Mouse (Mus musculus) embryo, embryonic 10.5 days (tissue): ENCODE measurements around the gene Sec16a.

ENCODE experiments used
- DNase-seq: peaks from one replicate; pipeline ENCODE4 v3.0.0-alpha.2; 2015; ENCODE audit warnings: low spot score

Sec16a gene

DNA sequence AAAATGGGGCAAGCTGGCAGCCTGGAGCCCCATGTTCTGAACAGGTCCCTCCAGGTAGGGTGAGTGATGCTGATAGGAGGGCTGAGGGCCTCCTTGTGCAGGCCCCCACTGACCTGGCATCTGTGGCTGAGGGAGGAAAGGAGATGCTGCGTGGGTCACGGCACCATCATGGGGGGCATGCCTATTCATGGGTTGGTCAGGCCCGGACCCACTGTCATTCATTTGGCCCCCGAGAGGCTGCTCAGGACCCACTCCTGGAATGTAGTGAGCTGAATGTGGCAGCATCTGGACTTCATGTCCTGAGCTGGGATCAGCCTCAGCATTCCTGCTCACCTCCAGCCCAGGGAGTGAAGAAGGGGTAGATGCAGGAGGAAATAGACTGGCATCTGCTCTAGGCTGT is 3.8 kb downstream of the Sec16a start:
- no peak for DNase-seq

DNA sequence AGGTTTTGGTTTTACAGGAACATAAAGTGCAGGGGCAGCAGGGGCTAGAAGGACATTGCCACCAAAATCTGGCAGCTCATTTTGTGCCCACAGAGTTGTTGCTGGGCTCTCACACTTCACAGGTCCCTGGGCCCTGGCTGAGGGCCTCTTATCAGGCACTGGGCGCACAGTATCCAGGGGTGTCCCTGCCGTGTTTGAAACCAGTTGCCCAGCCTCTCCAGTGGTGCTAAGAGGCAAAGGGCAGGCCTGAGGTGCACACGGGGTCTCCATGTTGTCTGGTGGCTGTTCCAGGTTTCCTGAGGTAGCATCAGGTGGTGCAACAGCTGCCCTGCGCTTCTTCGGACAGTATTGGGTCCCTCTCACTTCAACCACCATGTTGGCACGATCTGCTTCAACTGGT is 5.3 kb downstream of the Sec16a start:
- no peak for DNase-seq

DNA sequence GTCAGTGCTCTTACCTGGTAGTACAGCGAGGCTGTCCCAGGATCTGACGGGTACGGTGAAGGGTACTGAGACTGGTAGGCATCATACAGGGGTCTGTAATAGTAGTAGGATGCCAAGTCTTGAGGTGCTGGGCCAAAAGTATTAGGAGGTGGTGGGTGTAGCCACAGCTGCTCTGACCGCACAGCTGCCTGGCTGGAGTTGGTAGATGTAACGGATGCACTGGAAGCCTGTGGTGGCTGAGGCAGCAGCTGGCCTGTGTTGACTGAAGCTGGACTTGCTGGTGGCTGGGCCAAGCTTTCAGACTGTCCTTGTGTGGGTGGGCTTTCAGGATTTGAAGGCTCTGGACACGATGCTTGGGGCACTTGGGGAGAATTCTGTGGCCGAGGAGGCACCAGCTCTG is 6.6 kb downstream of the Sec16a start:
- no peak for DNase-seq

DNA sequence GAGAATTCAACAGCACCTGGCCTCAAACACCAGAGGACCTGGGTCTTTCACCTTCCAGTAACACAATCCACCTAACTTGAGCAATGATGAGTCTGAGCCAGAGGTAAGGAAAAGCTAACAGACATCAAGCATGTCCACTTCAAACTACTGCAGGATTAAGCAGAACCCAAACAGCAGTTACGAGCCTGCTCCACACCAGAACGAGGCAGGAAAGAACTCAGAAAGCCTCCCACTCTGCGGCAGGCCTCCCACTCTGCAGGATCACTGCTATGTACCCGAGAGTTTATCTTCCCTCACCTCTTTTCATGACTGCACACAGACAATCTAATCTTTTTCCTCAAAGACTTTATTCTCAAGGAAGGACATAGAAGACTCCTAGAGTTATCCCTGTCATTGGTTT is 7.8 kb downstream of the Sec16a start:
- DNase-seq = no peak

DNA sequence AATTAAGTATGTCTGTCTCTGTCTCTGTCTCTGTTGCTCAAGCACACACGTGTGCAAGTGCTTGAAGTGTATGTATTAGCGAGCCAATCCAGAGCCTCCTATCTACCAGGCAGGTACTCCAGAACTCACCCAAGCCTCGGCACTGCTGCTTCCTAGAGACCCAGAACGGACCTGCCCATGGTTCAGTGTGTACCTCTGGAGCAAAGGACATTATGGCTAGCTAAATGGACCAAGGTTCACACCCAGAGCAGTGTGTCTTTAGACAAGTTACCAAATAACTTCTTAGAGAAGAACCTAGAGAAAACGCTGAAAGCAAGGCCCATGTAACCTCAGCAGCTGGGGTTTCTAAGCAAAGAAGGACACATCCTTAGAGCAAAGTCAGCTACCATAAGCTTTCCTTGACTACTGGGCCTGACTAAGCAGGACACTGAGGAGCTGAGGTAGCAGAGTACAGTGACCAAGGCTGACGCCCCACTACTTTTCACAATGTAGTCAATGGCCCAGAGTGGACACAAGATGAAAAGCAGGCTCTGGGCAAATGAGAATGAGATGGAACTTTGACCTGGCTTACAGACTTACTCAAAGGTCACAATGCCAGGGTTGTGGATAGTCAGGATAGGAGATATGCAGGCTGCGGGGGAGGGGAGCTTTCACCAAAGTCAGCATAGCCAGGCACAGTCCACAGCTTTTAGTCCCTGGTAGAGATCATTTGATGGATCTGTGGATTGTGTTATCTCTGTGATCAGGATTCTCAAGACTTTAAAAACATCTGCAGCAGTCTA is 10.0 kb downstream of the Sec16a start:
- DNase-seq = no peak

DNA sequence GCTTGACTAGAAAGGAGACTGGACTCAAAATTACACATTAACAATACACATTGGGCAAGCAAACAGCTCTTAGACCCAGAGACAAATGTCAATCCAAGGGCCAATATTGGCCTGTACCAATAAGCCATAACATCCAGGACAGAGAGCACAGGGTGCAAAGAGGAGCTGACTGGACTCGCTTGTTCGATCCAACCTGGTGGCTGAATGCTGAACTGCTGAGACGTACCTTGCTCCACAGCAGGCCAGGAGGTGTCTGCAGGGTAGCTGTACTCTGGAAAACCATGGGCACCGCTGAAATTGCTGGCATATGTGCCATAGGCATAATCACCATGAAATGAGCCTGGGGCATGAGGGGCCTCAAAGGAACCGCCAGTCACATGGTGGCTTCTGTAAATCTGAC is 15.2 kb downstream of the Sec16a start:
- DNase-seq = no peak

DNA sequence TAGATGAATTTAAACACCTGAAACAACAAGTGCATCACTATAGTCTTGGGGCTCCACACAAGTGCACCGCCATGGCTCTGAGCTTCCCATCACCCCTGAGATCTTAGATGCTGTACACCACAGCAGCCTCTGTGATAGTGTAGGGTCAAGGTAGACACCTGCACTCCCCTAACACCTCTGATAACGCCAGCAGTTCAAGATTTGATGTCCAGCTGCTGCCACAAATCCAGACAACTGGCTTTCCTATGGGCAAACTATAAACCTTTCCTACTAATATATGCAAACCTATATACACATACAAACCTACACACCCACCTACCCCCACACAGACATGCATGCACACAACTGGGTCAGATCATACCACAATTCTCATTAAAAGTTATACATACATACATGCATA is 20.5 kb downstream of the Sec16a start:
- DNase-seq = no peak

DNA sequence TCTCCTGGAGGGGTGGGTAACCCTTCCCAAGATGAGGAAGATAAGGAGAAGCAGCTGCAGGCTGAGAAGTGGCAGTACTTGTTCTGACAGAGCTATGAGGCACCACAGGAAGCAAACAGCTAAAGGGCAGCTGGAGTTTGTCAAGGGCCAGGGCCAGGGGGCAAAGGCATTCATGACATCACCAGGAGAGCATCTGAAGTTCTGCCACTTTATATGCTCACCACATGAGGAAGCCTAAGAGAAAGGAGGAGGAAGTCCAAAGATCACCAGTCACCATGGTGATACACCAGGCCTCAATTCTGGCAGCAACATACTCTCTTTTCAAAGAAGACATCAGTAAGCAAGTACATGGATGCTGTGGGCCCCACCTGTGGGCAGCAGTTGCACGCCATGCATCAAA is 21.9 kb downstream of the Sec16a start:
- DNase-seq = no peak

DNA sequence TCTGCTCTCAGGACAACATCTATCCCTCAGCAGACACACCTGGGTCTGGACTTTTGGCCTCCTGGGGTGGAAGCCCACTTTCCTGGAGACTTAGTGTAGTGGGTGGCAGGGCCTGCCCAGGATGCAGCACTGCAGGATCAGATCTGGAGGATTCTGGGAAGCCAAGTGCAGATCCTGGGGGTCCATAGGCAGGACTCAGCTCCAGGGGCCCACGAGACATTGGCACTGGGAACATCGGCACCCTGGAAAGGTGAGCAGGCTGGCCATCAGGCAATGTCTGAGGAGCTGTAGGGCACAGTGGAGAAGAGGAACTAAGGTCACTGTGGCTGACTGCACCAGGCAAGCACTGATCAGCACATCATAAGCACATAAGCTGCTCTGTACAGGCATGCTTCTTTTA is 23.0 kb downstream of the Sec16a start:
- DNase-seq = no peak

DNA sequence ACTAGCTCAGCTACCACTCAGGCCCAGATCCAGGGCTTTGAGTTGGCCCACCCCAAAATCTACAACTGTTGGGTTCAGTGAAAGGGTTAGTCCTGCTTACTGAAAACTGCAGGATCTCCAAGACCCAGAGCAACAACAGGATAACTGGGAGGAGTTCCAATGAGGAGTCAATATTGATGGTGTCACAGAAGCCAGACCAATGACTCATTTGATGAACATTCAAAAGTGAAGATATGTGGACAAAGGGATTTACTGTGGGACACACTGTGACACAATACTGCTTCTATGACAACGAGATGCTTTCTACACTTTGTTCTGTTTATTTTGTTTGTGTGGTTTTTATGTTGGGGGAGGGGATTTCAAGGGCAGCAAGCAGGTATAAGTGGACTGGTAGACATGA is 26.9 kb downstream of the Sec16a start:
- no peak for DNase-seq

DNA sequence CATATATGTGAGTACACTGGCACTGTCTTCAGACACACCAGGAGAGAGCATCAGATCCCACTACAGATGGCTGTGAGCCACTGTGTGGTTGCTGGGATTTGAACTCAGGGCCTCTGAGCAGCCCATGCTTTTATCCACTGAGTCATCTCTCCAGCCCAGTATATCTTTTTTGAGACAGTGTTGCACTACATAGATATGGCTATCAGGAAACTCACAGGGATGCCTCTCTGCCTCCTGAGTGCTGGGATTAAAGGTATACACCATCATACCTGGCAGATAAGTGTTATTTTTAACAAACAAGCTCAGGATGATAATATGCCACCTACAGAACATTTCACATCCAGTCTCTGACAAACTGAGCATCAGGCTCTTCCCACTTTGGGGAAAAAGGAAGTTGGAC is 27.9 kb downstream of the Sec16a start:
- DNase-seq = no peak

DNA sequence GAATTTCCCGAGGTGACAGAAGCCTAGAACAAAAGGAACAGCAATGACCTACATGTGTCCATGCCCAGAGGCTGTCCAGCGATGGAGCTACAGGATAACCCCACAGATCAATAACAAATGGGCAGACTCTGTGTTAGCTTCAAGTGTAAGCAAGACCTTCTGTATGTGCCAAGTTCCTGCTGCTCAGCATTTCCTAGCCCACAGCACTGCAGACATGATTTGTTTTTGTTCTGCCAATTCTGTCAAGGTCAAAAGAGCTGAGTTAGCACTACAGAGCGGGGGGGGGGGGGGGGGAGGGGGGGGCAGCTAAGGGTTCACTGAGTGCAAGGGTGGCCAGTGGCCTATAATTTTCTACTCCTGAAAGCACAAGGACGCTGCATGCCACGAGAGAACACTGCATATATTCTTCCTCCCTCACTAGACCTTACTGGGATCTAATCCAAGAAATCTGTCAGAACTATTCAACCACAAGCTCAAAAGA is 34.0 kb downstream of the Sec16a start:
- DNase-seq = no peak

DNA sequence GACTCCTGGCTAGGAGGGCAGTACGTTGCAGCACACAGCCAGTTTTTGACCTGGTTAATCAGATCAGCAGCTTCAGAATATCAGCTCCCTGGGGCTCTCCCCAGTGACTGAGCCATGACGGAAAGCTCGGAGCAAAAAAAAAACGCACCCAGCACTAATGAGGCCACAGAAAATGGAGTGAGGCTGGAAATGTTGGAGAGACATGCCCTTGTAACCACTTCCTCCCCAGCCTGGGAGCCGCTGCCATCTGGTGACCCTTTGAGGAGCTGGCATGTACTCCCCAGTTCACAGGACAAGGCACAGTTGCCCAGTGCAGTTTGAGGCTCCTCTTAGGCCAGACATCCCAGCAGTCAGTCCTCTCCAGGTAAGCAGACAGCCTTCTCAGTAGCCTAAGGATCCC is 34.9 kb downstream of the Sec16a start:
- DNase-seq = no peak

DNA sequence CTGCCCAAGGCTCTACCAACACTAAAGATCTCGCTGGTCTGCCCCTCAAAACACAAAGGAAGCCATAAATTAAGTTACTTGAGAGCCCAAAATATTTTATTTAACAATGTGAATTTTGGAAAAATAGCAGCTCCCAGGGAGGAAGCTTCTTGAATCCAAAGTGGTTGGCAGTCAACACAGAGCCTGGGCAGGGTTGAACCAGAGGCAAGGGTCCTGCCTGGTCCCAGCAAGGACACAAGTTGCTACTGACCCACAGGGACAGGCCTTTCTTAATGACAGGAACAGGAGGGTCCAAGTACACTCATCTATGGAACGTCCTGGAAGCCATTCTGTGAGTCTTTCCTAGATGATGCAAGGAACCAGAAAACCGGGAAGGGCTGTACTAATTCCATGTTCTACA is 35.7 kb downstream of the Sec16a start:
- no peak for DNase-seq

DNA sequence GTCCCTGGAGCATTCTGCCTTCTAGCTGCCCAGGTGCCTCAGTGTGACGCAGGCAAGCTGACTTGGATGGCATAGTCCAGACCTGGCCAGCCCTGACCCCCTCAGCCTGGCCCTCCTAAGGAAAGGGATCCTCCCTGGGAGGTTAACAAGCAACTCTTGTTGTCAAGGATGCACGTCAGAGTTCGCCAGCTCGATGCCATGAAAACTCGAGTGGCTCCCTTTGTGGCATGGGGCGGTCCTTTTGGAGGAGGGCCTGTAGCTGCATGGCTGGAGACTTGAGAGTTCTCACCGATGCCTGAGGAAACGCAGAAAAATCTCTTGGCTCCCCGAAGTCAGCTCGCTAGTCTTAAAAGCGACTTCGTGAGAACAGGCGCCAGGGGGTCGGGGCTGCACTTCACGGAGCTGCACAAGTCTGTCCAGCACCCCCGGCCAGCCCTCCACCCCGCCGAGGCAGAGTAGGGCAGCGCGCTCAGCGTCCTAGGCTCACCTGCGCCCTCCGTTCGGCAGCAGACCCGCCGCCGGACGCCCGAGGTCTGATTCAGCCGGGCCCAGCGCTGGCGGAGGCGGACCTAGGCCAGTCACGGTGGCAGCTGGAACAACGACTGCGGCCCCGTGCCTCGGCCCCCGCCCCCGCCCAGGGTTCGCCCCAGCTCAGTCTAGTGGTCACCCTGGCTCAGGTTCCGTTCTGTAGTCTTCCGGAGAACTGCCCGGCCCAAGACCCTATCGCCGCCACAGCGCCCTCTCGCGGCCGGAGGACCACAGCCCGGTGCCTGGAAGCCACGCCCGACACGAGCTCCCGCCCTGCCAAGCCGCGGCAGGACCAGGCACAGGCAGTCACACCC is 36.3 kb downstream of the Sec16a start, which contains the start of gene Inpp5e:
Gene Inpp5e (minus strand): TSS at position 689 of the 842 bp plus-strand sequence.
- peak; percentile 94 for DNase-seq

DNA sequence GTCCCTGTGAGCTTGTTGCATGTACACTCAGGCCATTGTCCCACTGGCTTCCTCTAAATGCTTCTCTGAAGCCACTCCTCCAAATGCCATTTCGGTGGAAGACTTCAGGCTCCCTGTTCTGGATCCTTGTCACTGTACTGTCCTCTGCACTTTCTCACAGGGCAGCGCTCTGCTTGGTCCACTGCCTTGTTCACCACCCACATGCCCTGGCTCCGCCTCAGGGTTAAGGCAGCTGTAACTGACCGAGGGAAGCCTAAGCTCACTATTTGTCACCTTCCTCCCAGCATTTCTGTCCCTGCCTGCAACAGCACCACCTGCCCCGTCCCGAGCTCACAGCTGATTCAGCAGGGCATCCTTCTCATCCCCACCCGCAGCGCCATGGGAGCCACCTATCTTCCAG is 41.7 kb downstream of the Sec16a start:
- no peak for DNase-seq

DNA sequence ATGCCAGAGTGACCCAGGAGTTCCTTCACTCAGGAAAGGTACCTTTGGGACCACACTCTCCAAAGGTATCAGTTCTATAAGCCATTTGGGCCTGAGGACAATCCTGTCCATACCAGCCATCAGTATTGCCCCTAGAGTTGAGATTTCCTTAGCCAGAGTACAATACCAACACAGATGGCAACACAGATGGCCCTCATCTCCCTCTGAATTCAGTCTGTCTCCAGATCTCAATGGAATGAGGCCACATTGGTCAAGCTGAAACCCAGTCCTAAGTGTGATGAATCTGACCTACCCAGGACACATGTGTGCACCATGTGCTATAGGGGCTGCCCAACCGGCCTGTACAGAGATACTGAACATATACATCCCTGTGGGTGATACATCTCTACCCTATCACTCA is 42.8 kb downstream of the Sec16a start:
- DNase-seq = no peak

DNA sequence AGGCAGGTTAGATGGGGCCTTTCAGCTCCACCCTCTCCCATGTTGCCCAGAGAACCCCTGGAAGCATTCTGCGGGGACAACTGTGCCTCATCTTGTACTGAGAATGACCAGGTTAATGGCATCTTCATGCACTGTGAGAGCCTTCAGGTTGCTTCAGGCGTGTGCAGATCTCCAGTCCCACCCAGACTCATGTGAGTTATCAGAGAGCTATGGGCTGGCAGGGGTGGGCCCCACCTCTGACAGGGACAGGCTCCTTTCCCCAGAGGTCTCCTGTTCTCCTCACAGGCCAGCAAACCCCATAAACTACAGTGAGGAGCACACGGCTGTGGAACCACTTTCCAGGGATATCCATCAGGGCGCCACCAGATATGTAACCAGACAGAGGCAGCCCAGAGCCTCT is 44.0 kb downstream of the Sec16a start:
- DNase-seq = no peak

DNA sequence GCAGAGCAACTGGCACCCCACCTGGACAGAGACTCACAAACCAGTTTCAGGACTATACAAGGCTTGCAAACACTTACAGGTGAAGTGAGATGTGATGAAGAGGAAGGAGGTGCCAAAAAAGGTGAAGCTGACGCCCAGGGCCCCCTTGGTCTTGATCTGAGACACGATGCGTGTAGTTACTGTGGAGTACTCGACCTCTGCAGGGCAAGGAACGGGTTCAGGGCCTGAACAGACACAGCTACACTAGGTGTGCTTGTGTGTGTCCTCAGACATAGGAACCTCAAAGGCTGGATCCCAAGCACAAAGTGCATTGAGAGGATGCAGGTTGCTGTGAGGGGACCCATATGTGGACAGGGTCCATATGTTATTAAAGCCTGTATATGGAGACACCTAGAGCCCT is 44.7 kb downstream of the Sec16a start:
- DNase-seq = no peak

DNA sequence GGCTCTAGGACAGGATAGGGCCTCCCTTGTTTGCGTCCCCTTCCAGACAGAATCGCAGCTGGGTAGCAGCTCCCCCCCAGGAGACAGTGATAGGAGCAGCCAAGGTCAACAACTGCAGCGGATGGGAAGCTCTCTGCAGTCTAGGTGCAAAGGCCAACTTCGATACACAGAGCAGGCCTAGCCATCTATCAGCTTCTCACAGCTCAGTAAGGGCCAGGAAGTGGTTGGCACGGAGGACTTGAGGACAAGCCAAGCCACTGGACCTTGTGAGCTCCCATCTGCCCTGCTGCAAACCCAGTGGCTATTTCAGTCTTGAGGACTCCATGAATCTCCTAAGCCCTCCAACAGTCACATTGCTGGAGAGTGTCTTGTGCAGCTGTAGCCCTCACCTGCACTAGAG is 45.4 kb downstream of the Sec16a start:
- no peak for DNase-seq

DNA sequence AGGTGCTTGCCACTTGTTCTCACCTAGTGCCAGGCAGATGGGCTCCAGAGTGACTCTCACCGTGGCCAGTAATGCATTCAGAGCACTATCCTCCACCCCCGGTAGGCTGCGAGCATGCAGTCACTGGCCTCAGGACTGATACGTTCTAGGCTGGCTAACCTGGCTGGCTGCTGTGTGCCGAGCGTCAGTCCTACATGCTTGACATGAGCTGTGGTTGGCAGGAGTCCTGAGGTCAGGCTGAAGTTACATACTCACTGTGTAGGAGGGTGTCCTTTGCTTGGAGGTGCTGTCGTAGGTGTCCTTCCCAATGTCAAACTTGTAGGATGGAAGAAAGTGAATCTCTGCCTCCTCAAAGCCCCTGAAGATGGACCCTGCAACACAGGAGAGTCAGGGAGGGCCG is 46.0 kb downstream of the Sec16a start:
- no peak for DNase-seq

DNA sequence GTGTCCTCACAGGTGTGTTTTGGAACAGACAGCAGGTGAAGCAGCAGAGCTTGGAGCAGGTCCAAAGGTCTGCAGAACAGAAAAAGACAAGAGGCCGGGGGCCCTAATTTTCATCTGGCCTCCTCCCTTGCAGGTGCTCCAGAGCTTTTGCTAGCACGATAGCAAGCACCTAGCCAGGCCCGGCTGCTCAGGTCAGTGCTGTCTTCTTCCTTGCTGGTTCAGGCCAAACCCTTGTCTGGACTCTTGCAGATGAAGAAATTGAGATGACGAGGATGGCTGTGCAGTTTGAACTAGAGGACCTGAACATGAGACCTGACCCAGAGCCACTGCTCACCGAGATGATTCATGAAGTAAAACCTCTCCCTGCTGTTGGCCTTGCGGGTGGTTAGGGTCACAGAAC is 53.4 kb downstream of the Sec16a start:
- DNase-seq = no peak

DNA sequence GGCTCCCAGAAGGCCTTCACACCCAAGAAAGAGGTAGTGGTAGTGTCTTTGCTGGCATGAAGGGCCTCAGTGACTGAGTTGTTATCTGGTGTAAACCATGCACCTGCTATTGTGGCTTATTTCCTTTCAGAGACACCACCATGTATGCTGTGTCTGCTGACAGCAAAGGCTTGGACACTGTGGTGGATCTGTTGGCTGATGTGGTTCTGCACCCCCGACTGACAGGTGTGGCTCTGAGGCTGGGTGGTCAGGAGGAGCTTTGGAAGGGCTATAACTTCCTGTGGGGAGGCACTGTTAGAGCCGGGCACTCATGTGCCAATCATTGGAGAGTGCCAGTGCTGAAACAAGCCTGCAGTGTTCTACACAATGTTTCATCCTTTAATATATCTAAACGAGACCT is 54.1 kb downstream of the Sec16a start:
- no peak for DNase-seq
